Mouse (Mus musculus): Measurements from ENCODE around the gene Zbtb9.

Gene Zbtb9

DNA sequence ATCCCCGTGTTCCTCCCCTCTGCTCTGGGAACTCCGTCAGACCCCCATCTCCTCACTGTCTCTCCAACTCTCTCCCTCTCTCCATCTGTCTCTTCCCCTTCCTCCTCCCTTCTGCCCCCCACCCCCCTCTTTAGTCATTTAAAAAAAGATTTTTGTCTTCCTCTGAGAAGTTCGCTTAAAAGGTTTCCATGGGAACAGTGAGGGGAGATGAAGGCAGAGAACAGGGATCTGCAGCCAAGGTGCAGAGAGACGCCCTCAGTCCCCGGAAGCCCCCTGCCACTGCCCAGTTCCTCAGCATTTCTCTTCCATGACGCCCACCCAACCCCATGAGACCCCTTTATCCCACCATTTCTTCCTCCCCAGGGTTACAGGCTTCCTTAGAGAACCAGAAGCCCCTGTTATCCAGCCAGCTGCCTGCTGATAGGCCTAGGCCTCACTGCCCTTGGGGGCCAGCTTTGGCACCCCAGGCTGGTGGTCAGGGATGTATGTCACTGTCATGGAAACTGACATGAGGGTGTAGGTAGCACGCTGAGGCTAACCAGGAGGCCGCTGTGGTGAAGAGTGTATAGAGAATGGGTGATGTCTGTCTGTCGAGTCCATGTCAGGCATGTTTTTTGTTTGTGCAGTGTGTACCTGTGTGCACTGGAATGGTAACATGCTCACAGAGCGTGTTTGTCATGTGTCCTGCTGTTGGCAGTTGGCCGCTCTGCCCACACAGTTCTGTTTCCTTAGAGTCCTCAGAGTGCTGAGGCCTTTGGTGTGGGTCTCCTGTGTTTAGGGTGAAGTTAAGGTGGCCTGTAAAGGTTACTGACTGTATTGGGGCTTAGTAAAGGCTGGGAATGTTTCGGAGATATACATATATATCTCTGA, 25.5 kb upstream of the Zbtb9 start:
- no peak for DNase-seq (ENCODE audit: low read depth, low spot score)

DNA sequence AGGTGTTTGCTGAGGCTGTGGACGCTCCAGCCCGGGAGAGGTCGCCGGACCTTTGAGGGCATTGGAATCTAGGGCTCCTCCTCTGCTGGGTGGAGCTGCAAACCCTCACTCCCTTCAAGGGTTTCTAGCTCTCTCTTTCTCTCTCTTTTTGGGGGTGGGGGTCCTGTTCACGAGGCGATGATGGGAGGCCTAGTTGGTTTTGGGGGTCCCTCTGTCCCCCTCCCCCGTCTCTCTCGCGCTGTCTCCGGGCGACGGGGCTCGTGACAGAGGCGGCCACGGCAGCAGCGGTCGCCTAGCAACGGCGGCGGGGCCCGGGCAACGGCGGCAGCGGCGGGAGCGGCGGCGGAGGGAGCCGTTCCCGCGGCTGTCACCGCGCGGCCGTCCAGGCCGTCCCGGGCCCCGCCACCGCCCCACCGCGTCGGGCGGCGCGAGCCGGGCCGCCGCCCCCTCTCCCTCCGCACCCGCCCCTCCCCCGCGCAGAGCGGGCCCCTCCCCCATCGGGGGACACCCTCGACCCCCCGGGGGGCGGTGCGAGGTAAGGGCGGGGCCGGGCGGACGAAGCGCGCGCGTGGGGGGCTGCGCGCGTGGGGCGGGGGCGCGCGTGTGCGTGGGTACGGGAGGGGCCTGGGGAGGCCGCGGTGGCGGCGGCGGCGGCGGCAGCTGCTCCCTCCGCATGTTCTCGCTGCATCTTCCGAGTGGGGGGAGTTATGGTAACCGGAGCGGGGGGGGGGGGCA, 24.5 kb upstream of the Zbtb9 start:
- DNase-seq (ENCODE audit: low read depth, low spot score), result no peak

DNA sequence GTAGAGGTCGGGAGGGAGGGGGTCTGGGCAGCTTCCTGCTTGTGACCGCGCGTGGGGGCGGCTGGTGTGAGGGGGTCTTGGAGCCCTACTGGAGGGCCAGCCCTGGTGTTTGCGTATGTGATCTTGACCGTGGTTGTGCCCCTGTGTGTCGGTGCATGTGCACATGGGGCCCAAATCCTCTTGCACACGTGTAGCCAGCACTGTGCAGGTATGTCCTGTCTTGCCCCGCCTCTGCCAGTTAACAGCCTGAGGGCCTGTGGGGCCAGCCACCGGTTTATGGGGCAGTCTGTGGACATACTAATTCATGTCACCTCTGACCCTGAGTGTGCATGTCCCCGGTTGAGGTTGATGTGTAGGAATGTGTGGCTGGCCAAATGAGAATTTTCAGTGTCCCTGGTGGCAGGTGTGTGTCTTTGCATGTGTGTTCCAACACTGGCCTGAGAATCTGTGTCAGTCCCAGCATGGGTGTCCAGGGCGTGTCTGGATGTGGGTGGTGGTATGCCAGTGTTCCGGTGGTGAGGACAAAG, 23.9 kb upstream of the Zbtb9 start:
- no peak for DNase-seq (ENCODE audit: low read depth, low spot score)

DNA sequence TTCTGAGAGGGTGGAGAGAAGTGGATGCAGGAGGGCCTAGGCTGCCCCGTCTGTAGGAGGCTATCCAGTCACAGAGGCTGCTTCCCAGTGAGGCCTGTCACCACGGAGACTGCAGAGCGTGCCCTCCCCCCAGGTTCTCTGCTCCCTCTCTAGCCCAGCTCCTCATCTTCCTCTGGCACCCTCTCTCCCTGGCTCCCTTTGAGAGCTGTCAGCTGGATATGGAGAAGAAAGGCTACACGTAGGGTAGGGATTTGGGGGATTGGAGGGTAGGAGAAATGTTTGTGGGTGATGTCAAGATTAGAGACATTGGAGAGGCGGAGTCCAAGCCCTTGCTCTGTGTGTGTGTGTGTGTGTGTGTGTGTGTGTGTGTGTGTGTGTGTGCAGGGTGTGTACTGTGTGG, 23.1 kb upstream of the Zbtb9 start:
- DNase-seq (ENCODE audit: low read depth, low spot score), result no peak

DNA sequence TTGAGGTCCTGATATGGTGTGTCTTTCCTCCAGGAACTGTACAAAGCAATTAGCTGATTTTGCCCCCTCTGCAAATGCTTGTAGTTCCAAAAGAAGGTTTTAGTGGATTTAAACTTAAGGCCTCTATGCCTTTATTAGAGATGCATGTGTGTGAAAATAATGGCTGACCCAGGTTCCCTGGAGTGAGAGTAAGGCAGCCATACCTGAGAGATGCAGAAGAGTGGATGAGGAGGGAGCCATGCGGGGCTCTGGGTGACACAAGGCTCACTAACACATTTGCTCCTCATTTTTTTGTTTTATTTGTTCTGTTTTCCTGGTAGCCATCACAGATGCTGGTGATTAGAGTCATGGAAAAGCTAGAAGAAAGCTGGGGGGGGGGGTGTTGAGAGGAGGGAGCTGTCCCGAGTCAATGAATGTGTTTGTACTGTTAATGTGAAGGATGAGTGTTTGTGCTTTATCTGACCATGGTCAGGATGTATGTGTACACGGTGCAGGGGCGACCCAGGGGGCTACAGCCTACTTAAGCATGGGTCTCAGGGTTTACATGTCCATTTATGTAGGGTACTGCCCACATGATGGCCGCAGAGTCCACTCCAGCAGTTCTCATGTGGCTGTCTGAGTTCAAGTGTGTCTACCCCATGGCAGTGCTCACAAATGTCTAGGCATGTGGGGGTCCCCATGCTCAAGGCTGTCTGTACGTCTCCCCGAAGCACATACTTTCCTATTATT, 22.2 kb upstream of the Zbtb9 start:
- no peak for DNase-seq (ENCODE audit: low read depth, low spot score)

DNA sequence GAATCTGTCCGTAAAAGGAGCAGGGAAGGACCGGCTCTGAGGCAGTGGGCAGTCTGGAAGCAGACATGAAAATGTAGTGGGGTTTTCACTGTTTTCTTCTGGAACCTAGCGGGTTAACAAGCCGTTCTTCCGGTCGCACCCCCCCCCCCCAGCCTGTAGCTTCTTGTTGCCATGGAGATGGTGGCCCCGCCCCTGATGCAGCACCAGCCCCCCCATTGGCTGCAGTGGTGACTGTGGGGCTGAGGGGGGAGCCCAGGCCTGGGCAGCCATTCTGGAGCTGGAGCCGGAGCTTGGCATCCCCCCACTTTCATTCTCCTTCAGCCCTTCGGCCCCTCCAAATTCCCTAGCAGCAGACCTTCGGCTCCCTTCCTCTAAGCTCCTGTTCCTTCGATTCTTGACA, 21.6 kb upstream of the Zbtb9 start:
- DNase-seq (ENCODE audit: low read depth, low spot score), result peak; percentile 76

DNA sequence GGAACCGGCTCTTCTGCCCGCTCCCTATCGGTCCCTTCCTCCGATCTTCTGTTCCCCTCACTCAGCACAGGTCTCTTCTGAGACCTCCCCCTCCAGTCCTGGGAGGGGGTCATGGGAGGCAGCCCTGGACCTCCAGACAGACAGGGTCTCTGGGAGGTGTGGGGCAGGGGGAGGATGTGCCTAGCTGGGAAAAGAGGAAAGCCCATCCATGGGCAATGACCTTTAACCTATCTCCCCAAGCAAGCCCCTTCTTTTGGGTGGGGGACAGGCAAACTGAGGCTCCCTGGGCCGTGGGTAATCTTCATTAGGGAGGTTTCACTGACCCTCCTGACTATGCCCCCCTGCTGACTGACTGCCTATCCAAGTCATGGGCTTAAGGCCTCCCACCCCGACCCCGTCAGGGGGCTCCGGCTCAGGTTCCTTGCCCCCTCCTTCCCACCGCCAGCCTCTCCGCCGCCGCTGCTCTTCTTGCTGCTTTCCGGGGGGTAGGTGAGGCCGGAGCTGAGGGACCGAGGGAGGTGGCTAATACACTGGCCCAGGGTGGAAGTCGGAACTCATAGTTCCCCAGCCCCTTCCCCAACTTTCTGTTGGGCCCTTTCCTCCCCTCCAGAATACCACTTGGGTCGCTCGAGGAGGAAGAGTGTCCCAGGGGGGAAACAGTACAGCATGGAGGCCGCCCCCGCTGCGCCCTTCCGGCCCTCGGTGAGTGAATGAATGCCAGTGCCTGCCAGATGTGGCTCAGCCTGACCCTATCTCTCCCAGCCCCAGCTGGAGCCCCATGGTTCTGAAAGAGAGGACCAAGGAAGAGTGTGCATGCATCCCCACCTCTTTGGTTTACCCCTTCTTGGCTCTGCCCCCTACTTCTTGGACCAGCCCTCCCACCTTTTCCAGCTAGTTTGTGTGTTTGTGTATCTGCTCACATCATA, 20.8 kb upstream of the Zbtb9 start:
- no peak for DNase-seq (ENCODE audit: low read depth, low spot score)

DNA sequence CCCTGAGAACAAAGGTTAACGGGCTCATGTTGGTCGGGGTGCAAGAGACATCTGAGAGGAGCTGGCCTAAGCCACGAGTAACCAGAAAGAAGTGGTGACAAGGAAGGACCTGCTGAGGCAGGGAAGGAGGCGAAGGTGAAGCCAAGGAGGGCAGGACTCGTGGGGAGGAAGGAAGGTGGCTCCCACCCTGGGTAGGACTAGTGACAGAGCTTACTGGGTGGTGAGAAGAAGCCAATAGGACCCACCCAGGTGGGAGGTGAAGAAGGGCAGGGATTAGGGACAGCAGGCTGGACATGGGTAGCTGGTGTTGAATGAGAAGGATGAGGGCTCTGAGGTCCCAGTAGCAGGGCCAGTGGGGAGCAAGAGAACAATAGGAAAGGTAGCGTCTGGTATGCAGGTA, 19.8 kb upstream of the Zbtb9 start:
- DNase-seq (ENCODE audit: low read depth, low spot score), result no peak

DNA sequence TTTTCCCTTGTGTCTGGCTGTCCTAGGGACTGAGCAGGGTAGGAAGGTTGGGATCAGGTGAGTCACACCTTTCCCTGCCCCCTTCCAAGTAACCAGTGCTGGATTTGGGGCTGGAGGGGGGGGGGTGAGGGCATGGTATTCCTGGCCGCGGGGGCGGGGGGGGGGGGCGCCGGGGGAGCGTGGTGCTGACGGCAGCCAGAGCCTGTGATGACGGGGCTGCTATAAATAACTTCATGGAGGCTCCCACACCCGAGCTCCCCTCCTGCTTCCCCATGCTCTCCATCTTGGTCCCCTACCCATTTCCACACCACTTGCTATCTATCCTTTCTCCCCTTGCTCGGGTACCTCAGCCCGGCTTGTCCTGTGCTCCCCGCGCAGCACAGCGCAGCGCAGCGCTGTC, 19.2 kb upstream of the Zbtb9 start:
- no peak for DNase-seq (ENCODE audit: low read depth, low spot score)

DNA sequence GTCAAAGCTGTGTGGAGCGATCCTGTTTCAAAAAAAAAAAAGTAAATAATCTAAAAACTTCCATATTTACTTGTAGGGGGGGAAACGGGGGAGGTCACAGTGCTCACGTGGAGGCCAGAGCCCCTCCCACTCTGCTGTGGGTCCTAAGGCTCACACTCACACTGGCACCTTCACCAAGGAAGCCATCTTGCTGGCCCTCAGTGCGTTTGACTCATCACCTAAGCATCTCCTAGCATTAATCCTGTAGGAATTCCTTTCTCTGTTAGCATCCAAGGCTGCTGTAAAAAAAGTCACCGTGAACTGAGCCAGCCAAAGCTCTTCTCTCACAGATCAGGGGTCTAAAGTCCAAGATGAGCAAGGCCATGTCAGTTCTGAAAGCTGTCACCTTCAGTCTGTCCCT, 16.7 kb upstream of the Zbtb9 start:
- no peak for DNase-seq (ENCODE audit: low read depth, low spot score)

DNA sequence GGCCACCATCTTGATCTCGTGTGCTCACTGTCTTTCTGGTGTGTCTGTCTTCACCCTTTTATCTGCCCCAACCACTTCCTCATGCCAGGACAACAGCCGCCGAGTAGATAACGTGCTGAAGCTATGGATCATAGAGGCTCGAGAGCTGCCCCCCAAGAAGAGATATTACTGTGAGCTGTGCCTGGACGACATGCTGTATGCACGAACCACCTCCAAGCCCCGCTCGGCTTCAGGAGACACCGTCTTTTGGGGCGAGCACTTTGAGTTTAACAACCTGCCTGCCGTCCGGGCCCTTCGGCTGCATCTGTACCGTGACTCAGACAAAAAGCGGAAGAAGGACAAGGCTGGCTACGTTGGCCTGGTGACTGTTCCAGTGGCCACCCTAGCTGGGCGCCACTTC, 16.1 kb upstream of the Zbtb9 start:
- DNase-seq (ENCODE audit: low read depth, low spot score), result no peak

DNA sequence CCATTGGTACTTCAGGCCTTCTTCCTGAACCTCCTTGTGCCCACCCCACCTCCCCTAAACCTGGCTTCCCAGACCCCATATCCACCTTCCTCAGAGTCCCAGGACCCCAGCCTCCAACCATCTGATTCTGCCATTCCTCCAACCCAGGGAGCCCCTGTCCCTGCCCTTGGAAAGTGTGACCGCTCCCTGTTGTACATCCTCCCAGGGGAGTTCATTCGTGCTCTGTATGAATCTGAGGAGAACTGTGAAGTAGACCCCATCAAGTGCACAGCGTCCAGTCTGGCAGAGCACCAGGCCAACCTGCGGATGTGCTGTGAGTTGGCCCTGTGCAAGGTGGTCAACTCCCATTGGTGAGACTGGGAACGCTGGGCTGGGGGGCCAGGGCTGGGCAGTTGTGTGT, 15.1 kb upstream of the Zbtb9 start:
- no peak for DNase-seq (ENCODE audit: low read depth, low spot score)

DNA sequence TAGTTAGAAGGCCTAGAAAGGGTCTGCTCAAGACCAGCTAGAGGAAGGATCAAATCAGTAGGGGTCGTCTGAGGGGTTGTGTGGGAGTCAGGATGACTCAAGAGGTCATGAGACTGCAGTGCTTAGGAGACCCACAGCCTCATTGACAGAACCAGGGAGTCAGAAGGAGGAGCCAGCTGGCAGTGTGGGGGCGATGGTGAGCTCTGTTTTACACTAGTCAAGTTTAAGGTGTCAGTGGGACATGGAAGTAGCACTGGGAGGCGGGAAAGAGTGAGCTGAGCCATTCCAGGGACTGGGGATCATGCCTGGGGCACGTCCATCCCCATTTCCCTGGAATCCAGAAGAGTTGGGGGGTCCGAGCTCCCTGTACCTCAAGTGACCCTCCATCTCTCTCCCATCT, 14.1 kb upstream of the Zbtb9 start:
- no peak for DNase-seq (ENCODE audit: low read depth, low spot score)

DNA sequence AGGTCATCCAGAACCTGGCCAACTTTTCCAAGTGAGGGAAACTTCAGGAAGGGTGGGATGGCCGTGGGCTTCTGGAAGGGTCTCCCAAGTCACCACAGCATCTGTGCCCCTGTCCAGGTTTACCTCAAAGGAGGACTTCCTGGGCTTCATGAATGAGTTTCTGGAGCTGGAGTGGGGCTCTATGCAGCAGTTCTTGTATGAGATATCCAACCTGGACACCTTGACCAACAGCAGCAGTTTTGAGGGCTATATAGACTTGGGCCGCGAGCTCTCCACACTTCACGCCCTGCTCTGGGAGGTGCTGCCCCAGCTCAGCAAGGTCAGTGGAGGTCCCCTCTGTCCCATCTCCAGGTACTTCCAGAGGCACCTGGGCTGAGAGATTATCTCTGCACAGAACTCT, 13.2 kb upstream of the Zbtb9 start:
- no peak for DNase-seq (ENCODE audit: low read depth, low spot score)

DNA sequence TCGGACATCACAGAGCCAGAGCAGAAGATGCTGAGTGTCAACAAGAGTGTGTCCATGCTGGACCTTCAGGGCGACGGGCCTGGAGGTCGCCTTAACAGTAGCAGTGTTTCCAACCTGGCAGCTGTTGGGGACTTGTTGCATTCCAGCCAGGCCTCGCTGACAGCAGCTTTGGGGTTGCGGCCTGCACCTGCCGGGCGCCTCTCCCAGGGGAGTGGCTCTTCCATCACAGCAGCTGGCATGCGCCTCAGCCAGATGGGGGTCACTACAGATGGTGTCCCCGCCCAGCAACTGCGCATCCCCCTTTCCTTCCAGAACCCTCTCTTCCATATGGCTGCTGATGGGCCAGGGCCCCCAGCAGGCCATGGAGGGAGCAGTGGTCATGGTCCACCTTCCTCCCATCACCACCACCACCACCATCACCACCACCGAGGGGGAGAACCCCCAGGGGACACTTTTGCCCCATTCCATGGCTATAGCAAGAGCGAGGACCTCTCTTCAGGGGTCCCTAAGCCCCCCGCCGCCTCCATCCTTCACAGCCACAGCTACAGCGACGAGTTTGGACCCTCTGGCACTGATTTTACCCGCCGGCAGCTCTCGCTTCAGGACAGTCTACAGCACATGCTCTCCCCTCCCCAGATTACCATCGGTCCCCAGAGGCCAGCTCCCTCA, 11.3 kb upstream of the Zbtb9 start:
- no peak for DNase-seq (ENCODE audit: low read depth, low spot score)

DNA sequence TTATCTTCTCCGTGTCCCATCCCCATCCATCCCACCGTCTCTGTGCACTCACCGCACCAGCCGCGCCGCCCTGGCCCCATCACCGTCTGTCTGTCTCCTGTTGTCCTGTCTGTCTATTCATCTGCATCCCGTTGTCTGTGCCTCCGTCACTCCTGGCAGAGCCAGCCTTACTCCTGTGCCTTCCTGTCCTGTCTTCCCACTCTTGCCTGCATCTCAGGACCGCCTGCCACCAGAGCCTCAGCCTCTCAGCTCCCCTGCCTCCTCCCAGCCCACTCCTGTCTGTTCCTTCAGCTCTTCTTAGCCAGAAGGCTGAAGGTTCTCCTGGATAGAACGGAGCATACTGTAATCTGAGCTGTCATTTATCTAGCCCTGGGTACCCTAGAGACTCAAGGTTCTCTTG, 6.0 kb upstream of the Zbtb9 start:
- DNase-seq (ENCODE audit: low read depth, low spot score), result no peak

DNA sequence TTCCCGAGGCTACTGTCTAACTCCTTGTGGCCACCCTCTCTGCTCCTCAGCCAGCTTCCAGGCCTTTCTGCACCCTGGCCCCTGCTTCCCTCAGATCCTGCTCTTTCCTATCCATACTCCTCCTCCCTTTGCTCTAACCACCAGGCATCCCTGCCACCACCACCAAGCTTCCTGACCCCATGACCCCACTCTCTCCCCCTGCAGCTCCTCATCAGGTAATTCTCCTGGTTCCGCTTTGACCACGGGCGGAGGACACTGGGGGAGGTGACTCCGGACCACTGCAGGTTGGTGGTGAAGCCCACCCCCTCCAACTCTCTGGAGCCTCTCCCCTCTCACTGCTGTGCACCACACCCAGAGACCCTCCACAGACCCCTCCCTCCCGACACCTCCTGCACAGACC, 5.5 kb upstream of the Zbtb9 start:
- DNase-seq (ENCODE audit: low read depth, low spot score), result no peak

DNA sequence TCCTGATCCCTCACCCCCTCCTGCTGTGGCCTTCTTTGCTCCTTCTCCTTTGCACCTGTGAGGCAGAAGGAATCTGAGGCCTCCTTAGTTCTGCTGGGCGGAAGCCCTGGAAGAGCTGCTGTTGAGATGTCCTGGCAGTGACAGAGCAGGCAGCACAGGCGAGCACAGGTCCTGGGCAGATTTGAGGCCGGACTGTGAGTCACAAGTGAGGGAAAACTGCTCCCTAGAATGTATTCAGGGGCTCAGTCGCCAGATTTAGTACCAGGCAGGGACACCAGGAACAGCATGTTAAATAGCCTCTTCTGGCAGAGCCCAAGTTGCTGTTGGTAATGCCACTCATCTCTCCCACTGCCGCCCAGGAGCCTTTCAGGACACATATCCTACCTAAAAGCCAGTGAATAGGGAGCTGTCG, 4.8 kb upstream of the Zbtb9 start:
- DNase-seq (ENCODE audit: low read depth, low spot score), result no peak

DNA sequence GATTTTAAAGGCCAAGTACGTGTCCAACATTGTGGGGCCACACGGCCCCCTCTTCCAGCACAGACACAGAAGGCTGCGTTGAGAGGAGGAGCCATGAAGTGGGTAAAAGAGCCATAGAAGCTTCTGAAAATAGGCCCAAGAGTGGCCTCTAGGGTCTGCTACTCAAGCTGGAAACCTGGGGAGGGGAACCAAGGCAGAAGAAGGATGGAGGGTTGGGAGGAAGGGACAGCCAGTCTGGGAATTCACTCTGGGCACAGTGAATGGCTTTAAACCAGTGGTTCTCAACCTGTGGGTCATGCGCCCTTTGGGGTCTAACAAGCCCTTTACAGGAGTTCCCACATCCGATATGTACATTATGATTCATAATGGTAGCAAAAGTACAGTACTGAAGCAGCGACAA, 3.7 kb upstream of the Zbtb9 start:
- DNase-seq (ENCODE audit: low read depth, low spot score), result no peak

DNA sequence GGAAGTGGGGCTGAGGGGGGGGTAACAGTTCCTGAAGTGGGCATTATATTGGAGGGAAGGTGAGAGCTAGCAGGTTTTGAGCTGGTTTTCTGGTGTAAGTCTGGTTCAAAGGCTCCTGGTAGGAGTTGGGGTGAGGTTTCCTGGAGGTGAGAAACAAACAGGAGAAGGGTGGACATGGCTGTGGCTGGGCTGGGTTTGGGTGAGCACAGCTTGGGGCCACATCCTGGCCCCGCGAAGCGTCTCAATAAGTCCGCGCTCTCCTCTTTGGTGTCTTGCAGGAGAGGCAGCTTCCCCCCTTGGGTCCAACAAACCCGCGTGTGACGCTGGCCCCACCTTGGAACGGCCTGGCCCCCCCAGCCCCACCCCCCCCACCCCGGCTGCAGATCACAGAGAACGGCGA, 2.7 kb upstream of the Zbtb9 start:
- no peak for DNase-seq (ENCODE audit: low read depth, low spot score)

Measured in embryo, embryonic 11.5 days (tissue).